Mouse (Mus musculus) liver, embryonic 13.5 days (tissue): ENCODE measurements around the gene Vmn1r184. TPM values are rescaled to one million over a fixed set of nuclear protein-coding genes. Genes with fewer than 3 reads are reported as not detected.
"Not testable (repeated sequence)": the region's sequence is repeated elsewhere in the genome, so short reads cannot be mapped to it uniquely, and the experiment has no call there.

Experiments used
- ATAC-seq: fragments of 200-750 bp; cut with Nextera tagmentation; 2 replicates; pipeline ENCODE4 v1.8.0; 2017; ENCODE audit warnings: low read depth, mild to moderate bottlenecking, moderate number of reproducible peaks, moderate library complexity
- DNase-seq: peaks from one replicate; pipeline ENCODE4 v3.0.0; 2022
- H3K27ac ChIP-seq: fragments of 300-500 bp; sonication (generic); 2 replicates; pipeline ENCODE4 v1.5.1; 2015; ENCODE audit warnings: moderate library complexity, mild to moderate bottlenecking, inconsistent platforms
- H3K27me3 ChIP-seq: fragments of 300-500 bp; sonication (generic); 2 replicates; pipeline ENCODE4 v1.6.1; 2015; ENCODE audit warnings: mild to moderate bottlenecking, inconsistent platforms
- H3K36me3 ChIP-seq: fragments of 300-500 bp; sonication (generic); 2 replicates; pipeline ENCODE4 v1.6.1; 2015; ENCODE audit warnings: mild to moderate bottlenecking, inconsistent platforms
- H3K4me1 ChIP-seq: fragments of 300-500 bp; sonication (generic); replicated peaks from 2 replicates; pipeline ENCODE4 v1.6.1; 2015; ENCODE audit warnings: inconsistent platforms
- H3K4me2 ChIP-seq: fragments of 300-500 bp; sonication (generic); 2 replicates; pipeline ENCODE4 v1.6.1; 2015; ENCODE audit warnings: inconsistent platforms, mild to moderate bottlenecking, moderate library complexity
- H3K4me3 ChIP-seq: fragments of 300-500 bp; sonication (generic); replicated peaks from 2 replicates; pipeline ENCODE4 v1.5.1; 2015; ENCODE audit warnings: mild to moderate bottlenecking, inconsistent platforms
- H3K9ac ChIP-seq: fragments of 300-500 bp; sonication (generic); 2 replicates; pipeline ENCODE4 v1.6.1; 2015; ENCODE audit warnings: mild to moderate bottlenecking, inconsistent platforms
- H3K9me3 ChIP-seq: fragments of 300-500 bp; sonication (generic); replicated peaks from 2 replicates; pipeline ENCODE4 v1.6.1; 2016; ENCODE audit warnings: inconsistent platforms
- WGBS: fragments of 180-500 bp; shearing (Covaris S2); methylation state at CpG from one replicate; pipeline ENCODE4 v1.1.7; 2015; ENCODE audit not compliant: insufficient replicate concordance; 5-methylcytosine and 5-hydroxymethylcytosine counted together
- polyA plus RNA-seq: library from polyadenylated mRNA; unstranded; fragments of >200 nt; fragmentation: Nextera tagmentation; extraction: Ambion mirVana; gene quantifications from 2 replicates; pipeline ENCODE4 v1.2.1, GENCODE M21; 2015

The Vmn1r184 gene
- not detected in 2 replicates for polyA plus RNA-seq

- H3K4me2 ChIP-seq, ATAC-seq, H3K9me3 ChIP-seq, H3K27me3 ChIP-seq, H3K9ac ChIP-seq, H3K27ac ChIP-seq, H3K36me3 ChIP-seq, DNase-seq, H3K4me1 ChIP-seq, H3K4me3 ChIP-seq: not testable (repeated sequence)
- 54% methylated on average over 1 of the region's 1 CpGs for WGBS
Observed at GRCm38 (mm10) chr7:26260034-26260433, at the start of gene Vmn1r184. Gene Vmn1r184 (plus strand): TSS chr7:26260334.

GRCm38 (mm10) chr7:26303429-26304166 is 43.5 kb downstream of the Vmn1r184 start:
- H3K4me3 ChIP-seq, H3K4me2 ChIP-seq, H3K4me1 ChIP-seq, DNase-seq, ATAC-seq, H3K27me3 ChIP-seq, H3K9ac ChIP-seq, H3K36me3 ChIP-seq, H3K9me3 ChIP-seq, H3K27ac ChIP-seq: not testable (repeated sequence)
- WGBS = 65% methylated on average over 8 of the region's 8 CpGs

- WGBS = 33% methylated on average over 2 of the region's 2 CpGs
- DNase-seq, ATAC-seq: not testable (repeated sequence)
Observed at GRCm38 (mm10) chr7:26306926-26307325, 46.8 kb downstream of the Vmn1r184 start, which contains the start of gene Cyp2a4. Gene Cyp2a4 (plus strand): TSS chr7:26307169.

GRCm38 (mm10) chr7:26311786-26312185 is 51.7 kb downstream of the Vmn1r184 start:
- DNase-seq = not testable (repeated sequence)

More at GRCm38 (mm10) chr7:26306926-26307325, 46.8 kb downstream of the Vmn1r184 start, which contains the start of gene Cyp2a4:
- H3K4me1 ChIP-seq, H3K4me3 ChIP-seq, H3K4me2 ChIP-seq, H3K36me3 ChIP-seq, H3K27me3 ChIP-seq, H3K9me3 ChIP-seq, H3K9ac ChIP-seq, H3K27ac ChIP-seq: not testable (repeated sequence)

GRCm38 (mm10) chr7:26315194-26315593 is 55.1 kb downstream of the Vmn1r184 start:
- not testable (repeated sequence) for H3K36me3 ChIP-seq, H3K9me3 ChIP-seq, H3K9ac ChIP-seq, H3K4me3 ChIP-seq, H3K27ac ChIP-seq, H3K4me1 ChIP-seq, H3K4me2 ChIP-seq, ATAC-seq, DNase-seq, H3K27me3 ChIP-seq
- whole genome bisulfite sequencing = 58% methylated on average over 2 of the region's 2 CpGs

More at GRCm38 (mm10) chr7:26311786-26312185, 51.7 kb downstream of the Vmn1r184 start:
- H3K9me3 ChIP-seq, H3K4me3 ChIP-seq, H3K4me1 ChIP-seq, H3K4me2 ChIP-seq, H3K27ac ChIP-seq, H3K27me3 ChIP-seq, ATAC-seq, H3K36me3 ChIP-seq, H3K9ac ChIP-seq: not testable (repeated sequence)
- 61% methylated on average over 4 of the region's 4 CpGs for WGBS

- H3K4me1 ChIP-seq, H3K4me3 ChIP-seq, H3K27ac ChIP-seq, H3K27me3 ChIP-seq, ATAC-seq, H3K4me2 ChIP-seq, H3K36me3 ChIP-seq, H3K9me3 ChIP-seq, H3K9ac ChIP-seq, DNase-seq: not testable (repeated sequence)
- 68% methylated on average over 4 of the region's 4 CpGs for WGBS
Observed at GRCm38 (mm10) chr7:26315809-26316208, 55.7 kb downstream of the Vmn1r184 start.

Other genes with a start within 250 kb of the Vmn1r184 start
- 0.15 TPM in 1 of 2 replicates, not detected in the other for gene Cyp2b13, start 198.8 kb upstream of the Vmn1r184 start, polyA plus RNA-seq
- not detected in 2 replicates for gene Cyp2b9, start 86.9 kb upstream of the Vmn1r184 start, polyA plus RNA-seq
- not detected in 2 replicates for gene Cyp2a4, start 46.8 kb downstream of the Vmn1r184 start, polyA plus RNA-seq
- gene Nlrp9c, start 143.4 kb downstream of the Vmn1r184 start, polyA plus RNA-seq = not detected in 2 replicates
- gene Nlrp4a, start 174.8 kb downstream of the Vmn1r184 start, polyA plus RNA-seq = not detected in 2 replicates